Mouse (Mus musculus): ENCODE measurements at regions not wholly inside any gene's neighbourhood (a gene's known extent, or its start where the extent isn't known, plus 50 kb on each side); places are given as distances from the start of the nearest gene placed in this dataset.

GRCm38 (mm10) chr10:117579210-117579609 lies 50.1 kb upstream of the Cpm start:
- Histone ChIP-seq H3K27me3 (ENCODE audit: control insufficient read depth, insufficient read depth, low read length) (no peaks in the 10 kb centered on the region), H3K4me3 (ENCODE audit: control insufficient read depth, low read depth, low read length) (no peak overlapping the region), H3K36me3 (ENCODE audit: control insufficient read depth, insufficient read depth, low read length) (no peaks in the 10 kb centered on the region), H3K27ac (ENCODE audit: control insufficient read depth, insufficient read depth, low read depth, low read length) (no peak overlapping the region), H3K4me1 (ENCODE audit: control insufficient read depth, insufficient read depth, low read length) (no peaks in the 10 kb centered on the region)
- TF ChIP-seq POLR2A (IDR thresholded peaks at IDR 0.05; ENCODE audit: control insufficient read depth, low read depth, low read length): no peak
- TF ChIP-seq CTCF (IDR thresholded peaks at IDR 0.05; ENCODE audit: control insufficient read depth, insufficient read depth, insufficient replicate concordance, low read depth, low read length): no peak

GRCm38 (mm10) chr10:117578696-117579146 lies 50.6 kb upstream of the Cpm start:
- no peaks in the 10 kb centered on the region for H3K36me3 ChIP-seq (ENCODE audit: control insufficient read depth, insufficient read depth, low read length)
- H3K27ac ChIP-seq (ENCODE audit: control insufficient read depth, insufficient read depth, low read depth, low read length): no peak overlapping the region
- no peaks in the 10 kb centered on the region for H3K4me1 ChIP-seq (ENCODE audit: control insufficient read depth, insufficient read depth, low read length)
- no peak for TF ChIP-seq POLR2A (IDR thresholded peaks at IDR 0.05; ENCODE audit: control insufficient read depth, low read depth, low read length)
- no peak for TF ChIP-seq CTCF (IDR thresholded peaks at IDR 0.05; ENCODE audit: control insufficient read depth, insufficient read depth, insufficient replicate concordance, low read depth, low read length)
- no peak overlapping the region for H3K4me3 ChIP-seq (ENCODE audit: control insufficient read depth, low read depth, low read length)
- no peaks in the 10 kb centered on the region for H3K27me3 ChIP-seq (ENCODE audit: control insufficient read depth, insufficient read depth, low read length)

DNA sequence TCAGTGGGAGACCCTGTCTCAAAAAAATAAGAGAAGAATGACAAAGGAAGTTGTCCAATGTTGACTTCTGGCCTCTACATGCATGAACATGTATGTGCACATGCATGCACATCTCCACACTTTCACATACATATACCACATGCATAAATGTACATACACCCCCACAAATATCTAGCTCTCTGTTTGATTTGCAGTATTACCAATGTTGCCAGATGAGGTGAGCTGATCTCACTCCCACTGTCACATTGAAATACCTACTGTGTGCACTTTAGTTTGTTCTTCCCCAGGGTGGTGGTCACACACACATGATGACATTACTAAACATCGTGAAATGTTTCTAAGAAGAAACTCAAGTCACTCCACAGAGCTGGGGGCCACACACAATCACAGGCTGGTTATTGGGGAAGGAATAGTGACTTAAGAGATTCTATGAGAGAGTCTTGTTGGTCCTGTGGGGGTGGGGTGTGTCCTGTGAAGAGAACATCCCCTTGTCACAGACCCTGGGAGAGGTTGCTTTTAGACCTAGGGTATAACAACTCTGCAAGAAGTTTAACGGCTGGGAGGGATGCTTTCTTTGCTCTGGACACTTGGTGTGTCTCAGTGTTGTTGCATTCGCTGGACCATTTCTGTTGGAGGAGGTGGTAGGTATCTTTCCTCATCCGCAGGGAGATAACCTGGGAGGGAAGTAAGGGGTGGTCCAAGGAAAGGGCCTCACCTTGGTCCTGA lies 51.2 kb upstream of the Cpm start:
- H3K27ac ChIP-seq (ENCODE audit: control insufficient read depth, insufficient read depth, low read depth, low read length): no peak overlapping the region
- H3K4me1 ChIP-seq (ENCODE audit: control insufficient read depth, insufficient read depth, low read length): no peaks in the 10 kb centered on the region
- H3K27me3 ChIP-seq (ENCODE audit: control insufficient read depth, insufficient read depth, low read length): no peaks in the 10 kb centered on the region
- TF ChIP-seq CTCF (IDR thresholded peaks at IDR 0.05; ENCODE audit: control insufficient read depth, insufficient read depth, insufficient replicate concordance, low read depth, low read length) (no peak), POLR2A (IDR thresholded peaks at IDR 0.05; ENCODE audit: control insufficient read depth, low read depth, low read length) (no peak)
- no peak overlapping the region for H3K4me3 ChIP-seq (ENCODE audit: control insufficient read depth, low read depth, low read length)
- no peaks in the 10 kb centered on the region for H3K36me3 ChIP-seq (ENCODE audit: control insufficient read depth, insufficient read depth, low read length)

DNA sequence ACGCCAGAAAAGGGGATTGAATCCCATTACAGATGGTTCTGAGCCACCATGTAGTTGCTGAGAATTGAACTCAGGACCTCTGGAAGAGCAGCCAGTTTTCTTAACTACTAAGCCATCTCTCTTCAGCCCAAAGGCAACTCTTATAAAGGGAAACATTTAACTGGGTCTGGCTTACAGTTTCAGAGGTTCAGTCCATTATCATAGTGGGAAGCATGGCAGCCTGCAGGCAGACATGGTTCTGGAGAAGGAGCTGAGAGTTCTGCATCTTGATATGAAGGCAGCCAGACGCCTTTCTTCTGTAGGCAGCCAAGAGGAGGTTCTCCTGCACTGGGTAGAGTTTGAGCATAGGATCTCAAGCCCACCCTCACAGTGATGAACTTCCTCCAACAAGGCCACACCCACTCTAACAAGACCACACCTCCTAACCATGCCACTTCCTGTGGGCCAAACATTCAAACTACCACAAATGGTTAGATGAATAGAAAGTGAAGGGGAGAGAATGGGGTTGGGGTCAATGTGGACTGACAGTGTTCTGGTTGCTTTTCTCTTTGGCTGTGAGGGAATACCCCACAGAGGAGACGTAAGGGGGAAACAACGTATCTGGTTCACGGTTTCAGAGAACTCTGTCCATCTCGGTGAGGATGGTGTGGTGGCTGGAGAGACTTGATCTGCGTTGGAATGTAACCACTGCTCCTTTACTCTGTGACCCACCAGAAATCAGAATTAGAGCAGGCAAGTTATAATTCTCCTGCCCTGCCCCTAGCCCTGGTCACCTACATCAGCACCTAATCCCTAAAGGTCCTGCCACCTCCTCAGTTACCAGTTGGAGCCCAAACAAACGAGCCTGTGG lies 52.2 kb upstream of the Cpm start:
- Histone ChIP-seq H3K4me1 (ENCODE audit: control insufficient read depth, insufficient read depth, low read length) (peaks cover 3% of the 10 kb centered on the region; the same call in 1 of the 2 replicates), H3K4me3 (ENCODE audit: control insufficient read depth, low read depth, low read length) (no peak overlapping the region), H3K27me3 (ENCODE audit: control insufficient read depth, insufficient read depth, low read length) (no peaks in the 10 kb centered on the region), H3K27ac (ENCODE audit: control insufficient read depth, insufficient read depth, low read depth, low read length) (no peak overlapping the region), H3K36me3 (ENCODE audit: control insufficient read depth, insufficient read depth, low read length) (no peaks in the 10 kb centered on the region)
- TF ChIP-seq POLR2A (IDR thresholded peaks at IDR 0.05; ENCODE audit: control insufficient read depth, low read depth, low read length): no peak
- TF ChIP-seq CTCF (IDR thresholded peaks at IDR 0.05; ENCODE audit: control insufficient read depth, insufficient read depth, insufficient replicate concordance, low read depth, low read length): no peak

DNA sequence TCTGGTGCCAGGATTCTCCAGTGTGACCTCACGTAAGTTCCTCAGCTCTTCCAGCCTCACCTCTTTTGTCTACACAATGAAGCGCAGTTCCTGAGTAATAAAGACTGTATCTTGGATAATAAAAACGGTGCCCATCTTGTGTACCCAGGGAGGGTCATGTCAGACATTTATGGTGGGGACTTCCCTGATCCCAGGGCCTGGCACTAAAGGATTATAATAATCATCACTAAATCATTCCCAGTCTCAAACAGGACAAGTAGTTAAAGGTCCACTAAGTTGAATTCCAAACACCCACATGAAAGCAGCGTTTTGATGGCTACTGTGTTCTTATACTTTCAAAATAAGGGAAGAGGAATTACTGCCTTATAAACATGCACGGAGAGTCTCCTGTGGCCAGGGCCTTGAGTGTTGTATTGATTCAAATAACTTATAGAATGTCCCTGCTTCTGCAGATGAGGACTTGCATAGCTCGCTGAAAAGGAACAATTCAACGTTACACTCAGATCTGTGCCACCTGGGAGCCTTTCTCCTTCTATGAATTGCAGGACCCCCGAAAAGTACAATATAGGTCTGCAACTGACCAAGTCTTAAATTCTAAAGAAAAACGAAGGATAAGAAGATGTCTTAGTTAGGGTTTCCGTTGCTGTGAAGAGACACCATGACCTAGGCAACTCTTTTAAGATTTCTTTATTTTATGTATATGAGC lies 53.0 kb upstream of the Cpm start:
- Histone ChIP-seq H3K36me3 (ENCODE audit: control insufficient read depth, insufficient read depth, low read length) (no peaks in the 10 kb centered on the region), H3K27ac (ENCODE audit: control insufficient read depth, insufficient read depth, low read depth, low read length) (no peak overlapping the region)

GRCm38 (mm10) chr10:117575404-117576153 lies 53.7 kb upstream of the Cpm start:
- Histone ChIP-seq H3K4me3 (ENCODE audit: control insufficient read depth, low read depth, low read length) (no peak overlapping the region), H3K27me3 (ENCODE audit: control insufficient read depth, insufficient read depth, low read length) (peaks cover 2% of the 10 kb centered on the region; the same call in 1 of the 2 replicates), H3K4me1 (ENCODE audit: control insufficient read depth, insufficient read depth, low read length) (peaks cover 3% of the 10 kb centered on the region), H3K27ac (ENCODE audit: control insufficient read depth, insufficient read depth, low read depth, low read length) (no peak overlapping the region), H3K36me3 (ENCODE audit: control insufficient read depth, insufficient read depth, low read length) (no peaks in the 10 kb centered on the region)
- no peak for TF ChIP-seq CTCF (IDR thresholded peaks at IDR 0.05; ENCODE audit: control insufficient read depth, insufficient read depth, insufficient replicate concordance, low read depth, low read length)
- TF ChIP-seq POLR2A (IDR thresholded peaks at IDR 0.05; ENCODE audit: control insufficient read depth, low read depth, low read length): no peak

More for the DNA sequence above, 53.0 kb upstream of the Cpm start:
- H3K4me3 ChIP-seq (ENCODE audit: control insufficient read depth, low read depth, low read length): no peak overlapping the region
- peaks cover 2% of the 10 kb centered on the region; the same call in 1 of the 2 replicates for H3K27me3 ChIP-seq (ENCODE audit: control insufficient read depth, insufficient read depth, low read length)
- H3K4me1 ChIP-seq (ENCODE audit: control insufficient read depth, insufficient read depth, low read length): peaks cover 3% of the 10 kb centered on the region
- TF ChIP-seq CTCF (IDR thresholded peaks at IDR 0.05; ENCODE audit: control insufficient read depth, insufficient read depth, insufficient replicate concordance, low read depth, low read length) (no peak), POLR2A (IDR thresholded peaks at IDR 0.05; ENCODE audit: control insufficient read depth, low read depth, low read length) (no peak)

Data from testis, adult 2 months (tissue).